Mouse (Mus musculus) 3T3-L1 (cell line): Measurements from ENCODE around the gene Lrg1.
"Not testable (repeated sequence)": the region's sequence is repeated elsewhere in the genome, so short reads cannot be mapped to it uniquely, and the experiment has no call there.

ENCODE experiments used
- DNase-seq: peaks from one replicate; pipeline ENCODE4 v3.0.0-alpha.2; 2015; ENCODE audit warnings: low read depth, low spot score

The Lrg1 gene

GRCm38 (mm10) chr17:56109219-56110051 is 12.4 kb downstream of the Lrg1 start, which contains the start of gene Plin4:
TSS of gene Plin4 (minus strand) at chr17:56109803.
- DNase-seq, result peak; percentile 94

DNA sequence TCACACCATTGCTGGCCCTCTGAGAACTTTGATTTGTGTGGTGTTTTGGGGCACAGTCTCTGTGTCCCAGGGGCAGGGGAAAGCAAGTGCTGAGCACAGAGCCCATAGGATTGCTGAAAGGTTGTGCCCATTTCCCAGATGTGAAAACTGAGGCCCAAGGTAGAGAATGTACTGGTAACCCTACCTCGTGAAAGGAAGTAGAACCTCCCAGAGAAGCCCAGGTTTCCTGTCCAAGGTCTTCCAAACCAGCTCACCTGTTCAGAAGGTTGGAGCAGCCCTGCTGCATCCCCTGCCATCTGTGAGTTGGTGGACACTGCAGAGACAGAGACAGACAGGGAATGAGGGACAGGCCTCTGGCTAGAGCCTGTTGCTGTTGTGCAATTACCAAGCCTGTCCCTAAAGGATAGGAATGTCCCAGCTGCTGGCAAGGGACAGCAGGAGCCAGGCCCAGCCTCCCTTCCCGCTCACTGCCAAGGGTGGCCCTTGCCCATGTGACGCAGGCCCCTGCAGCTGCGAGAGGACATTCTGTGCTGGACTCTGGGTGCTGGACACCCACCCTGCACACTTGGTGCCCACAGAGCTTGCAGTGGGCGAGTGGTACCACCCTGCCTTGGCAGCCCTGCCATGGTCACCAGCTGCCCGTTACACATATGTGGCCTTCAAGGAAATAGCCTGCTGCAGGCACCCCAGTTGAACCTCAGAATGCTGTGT is 13.3 kb downstream of the Lrg1 start:
- DNase-seq, result peak; percentile 33

- DNase-seq, result no peak
Observed at GRCm38 (mm10) chr17:56107736-56108135, 14.1 kb downstream of the Lrg1 start.

GRCm38 (mm10) chr17:56106981-56107380 is 14.8 kb downstream of the Lrg1 start:
- DNase-seq, result no peak

DNA sequence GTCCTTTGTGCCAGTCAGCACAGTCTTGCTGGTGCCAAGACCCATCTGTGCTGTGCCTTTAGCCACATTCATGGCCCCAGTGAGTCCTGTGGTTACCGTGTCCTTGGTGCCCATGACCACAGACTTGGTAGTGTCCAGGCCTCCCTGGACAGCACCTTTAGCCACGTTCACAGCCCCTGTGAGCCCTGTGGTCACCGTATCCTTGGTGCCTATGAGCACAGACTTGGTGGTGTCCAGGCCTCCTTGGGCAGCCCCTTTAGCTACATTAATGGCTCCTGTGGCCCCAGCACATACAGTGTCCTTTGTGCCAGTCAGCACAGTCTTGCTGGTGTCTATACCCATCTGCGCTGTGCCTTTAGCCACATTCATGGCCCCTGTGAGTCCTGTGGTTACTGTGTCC is 15.4 kb downstream of the Lrg1 start:
- DNase-seq, result not testable (repeated sequence)

DNA sequence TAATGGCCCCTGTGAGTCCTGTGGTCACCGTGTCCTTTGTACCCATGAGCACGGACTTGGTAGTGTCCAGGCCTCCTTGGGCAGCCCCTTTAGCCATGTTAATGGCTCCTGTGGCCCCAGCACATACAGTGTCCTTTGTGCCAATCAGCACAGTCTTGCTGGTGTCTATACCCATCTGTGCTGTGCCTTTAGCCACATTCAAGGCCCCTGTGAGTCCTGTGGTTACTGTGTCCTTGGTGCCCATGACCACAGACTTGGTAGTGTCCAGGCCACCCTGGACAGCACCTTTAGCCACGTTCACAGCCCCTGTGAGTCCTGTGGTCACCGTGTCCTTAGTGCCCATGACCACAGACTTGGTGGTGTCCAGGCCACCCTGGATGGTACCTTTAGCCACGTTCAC is 17.0 kb downstream of the Lrg1 start:
- not testable (repeated sequence) for DNase-seq

- DNase-seq, result peak; percentile 10
Observed at GRCm38 (mm10) chr17:56103465-56104285, 18.1 kb downstream of the Lrg1 start.

DNA sequence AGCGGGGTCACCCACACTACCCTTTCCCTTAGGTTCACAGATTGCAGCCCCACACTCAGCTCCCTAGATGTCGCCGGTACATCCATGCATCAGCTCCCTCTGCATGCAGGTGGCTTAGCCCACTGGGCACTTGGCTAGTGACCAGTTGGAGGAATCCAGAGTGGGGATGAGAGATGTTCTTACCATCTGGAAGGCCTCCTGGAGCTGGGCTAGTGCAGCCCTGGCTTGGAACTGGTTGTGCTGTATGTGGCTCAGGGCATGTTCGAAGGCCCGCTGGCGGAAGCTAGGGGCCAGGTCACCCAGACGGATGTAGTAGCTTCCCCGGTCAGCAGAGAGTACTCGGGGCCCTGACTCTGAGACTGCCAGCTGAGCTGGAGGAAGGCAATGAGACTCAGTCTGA is 18.9 kb downstream of the Lrg1 start:
- DNase-seq, result no peak

DNA sequence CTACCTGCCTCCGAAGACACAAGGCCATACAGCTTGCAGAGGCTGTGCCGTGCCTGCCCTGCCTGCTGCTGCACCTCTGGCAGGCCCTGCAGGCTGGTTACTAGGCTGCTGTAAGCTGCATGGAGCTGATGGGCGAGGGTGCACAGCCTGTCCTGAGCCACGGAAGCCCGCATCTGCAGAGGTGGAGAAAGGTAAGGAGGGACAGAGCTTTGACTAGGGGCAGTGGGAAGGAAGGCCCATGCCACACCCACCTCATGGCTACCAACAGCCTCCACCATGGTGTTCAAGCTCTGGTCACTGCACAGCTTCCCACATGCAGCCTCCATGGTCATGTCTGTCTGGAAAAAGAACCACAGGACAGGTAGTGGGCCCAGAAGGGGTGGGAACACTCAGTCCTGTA is 19.6 kb downstream of the Lrg1 start:
- no peak for DNase-seq

- DNase-seq, result no peak
Observed at GRCm38 (mm10) chr17:56100811-56101210, 21.0 kb downstream of the Lrg1 start.

- DNase-seq, result no peak
Observed at GRCm38 (mm10) chr17:56098711-56099572, 22.9 kb downstream of the Lrg1 start.

GRCm38 (mm10) chr17:56098180-56098579 is 23.6 kb downstream of the Lrg1 start:
- no peak for DNase-seq

DNA sequence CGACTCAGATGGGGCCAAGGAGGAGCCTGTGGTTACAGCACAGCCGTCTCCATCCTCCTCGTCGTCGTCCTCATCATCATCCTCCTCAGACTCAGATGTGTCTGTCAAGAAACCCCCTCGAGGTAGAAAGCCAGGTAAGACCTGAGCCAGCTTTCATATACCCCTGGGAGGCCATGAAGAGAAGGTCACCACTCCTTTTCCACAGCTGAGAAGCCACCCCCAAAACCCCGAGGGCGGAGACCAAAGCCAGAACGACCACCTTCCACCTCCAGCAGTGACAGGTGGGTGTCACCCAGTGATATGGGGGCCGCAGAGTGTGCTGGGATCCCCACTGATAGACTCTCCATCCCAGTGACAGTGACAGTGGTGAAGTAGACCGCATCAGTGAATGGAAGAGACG is 24.9 kb downstream of the Lrg1 start:
- DNase-seq, result no peak

GRCm38 (mm10) chr17:56092794-56093193 is 29.0 kb downstream of the Lrg1 start:
- DNase-seq, result peak; percentile 45

DNA sequence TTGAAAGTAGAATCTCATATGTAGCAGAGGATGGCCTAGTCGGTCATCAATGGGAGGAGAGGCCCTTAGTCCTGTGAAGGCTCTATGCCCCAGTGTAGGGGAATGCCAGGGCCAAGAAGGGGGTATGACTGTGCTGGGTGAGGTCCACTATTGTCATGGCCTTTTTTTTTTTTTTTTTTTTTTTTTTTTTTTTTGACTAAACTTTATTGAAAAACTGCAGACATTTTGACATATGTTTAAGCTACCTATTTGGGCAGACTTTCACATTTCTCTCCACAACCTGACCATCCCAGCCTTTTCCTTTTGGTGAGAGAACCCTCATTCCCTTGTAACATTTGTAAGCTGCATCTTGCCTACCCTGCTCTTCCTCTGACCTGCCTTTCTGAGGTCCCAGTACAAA is 29.5 kb downstream of the Lrg1 start:
- DNase-seq, result no peak

DNA sequence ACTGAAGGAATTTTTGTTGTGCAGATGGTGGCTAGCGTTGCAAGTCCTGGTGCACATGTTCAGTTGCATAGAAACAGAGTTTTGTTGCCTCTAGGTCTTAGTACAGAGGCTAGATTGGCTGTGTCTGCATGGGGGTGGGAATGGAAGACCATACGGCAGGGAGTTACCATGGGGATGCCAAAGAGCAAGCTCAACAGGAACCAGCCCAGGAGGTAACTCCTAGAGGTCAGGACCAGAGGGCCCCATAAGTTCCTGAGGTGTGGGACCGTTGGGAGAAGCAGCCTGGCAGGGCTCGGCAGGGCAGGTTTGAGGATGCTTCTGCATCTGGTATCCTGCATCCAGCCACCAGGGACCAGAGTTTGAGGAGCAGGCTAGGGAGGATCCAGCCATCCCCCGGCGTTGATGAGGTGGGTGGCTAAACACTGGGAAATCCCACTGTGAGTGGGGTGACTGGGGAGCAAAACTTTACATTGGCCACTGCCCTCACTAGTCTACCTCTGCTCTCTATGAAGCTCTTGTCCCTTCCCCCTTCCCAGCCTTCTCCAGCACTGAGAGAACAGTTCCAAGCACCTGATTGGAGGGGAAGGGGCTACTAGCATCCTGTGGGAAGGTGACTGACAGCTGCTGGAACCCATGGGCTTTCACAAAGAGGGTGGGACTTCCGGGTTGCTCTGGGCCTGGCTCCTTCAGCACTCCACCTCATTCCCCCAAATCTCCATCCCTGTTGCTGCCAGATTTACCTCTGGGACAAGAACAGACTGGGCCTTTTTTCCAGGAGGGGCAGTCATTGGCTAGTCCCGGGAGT is 40.8 kb downstream of the Lrg1 start:
- DNase-seq, result peak; percentile 97

DNA sequence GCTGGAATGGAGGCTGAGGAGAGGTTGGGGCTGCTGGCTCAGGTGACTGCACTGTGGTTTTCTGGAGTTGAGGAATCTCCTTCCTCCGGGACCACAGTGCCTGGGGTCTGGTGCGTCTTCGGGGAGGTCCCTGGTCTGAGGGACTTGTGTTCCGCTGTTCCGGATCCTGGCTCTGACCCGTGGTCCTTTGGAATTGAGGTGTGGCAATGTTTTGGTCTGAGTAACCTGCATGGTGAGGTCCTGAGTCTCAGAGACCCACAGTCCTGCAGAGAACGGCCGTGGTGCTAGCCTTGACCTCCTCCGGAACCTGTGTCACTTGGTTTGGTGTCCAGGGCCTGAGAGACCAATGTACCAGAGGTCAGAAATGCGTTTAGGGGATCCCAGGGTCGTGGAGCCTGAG is 41.9 kb downstream of the Lrg1 start:
- peak; percentile 30 for DNase-seq

DNA sequence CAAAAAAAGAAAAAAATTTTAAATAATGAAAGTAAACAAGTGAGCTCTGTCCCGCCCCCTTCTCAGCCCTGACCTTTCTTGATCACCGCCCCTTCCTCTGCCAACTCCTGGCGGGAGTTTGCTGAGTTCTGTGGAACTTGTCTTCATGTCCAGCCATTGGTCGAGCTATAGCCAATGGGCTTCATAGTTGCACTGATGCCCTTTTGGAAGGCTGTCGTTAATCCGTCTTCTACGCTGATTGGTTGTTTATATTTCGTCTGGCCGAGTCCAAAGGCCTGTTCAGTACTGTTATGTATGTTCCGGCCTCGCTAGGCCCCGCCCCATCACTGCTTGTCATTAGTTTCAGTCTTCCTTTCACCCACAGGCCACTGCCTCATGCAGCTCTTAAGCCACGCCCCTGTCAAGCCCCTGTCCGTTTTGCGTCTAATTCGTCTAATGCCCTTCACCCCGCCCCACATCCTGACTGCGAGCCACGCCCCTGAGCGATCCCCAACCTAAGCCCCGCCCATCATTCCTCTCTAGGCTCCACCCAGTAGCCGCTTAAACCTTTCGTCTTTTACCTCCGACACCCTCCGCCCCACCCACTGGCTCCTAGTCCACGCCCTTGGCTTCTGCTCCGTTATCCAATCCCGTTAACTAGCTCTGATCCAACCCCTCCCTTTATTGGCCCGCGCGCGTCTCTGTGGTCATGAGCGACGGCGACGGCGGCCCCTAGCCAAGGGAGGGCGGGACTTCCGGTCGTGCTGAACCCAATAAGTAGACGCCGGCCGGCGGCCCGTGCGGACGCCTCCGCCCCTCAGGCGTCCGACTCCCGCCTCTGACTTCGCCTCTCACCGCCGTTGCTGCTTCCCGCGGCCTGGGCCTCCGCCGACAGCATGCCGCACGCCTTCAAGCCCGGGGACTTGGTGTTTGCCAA is 42.7 kb downstream of the Lrg1 start, which contains the start of gene Hdgfl2:
Gene Hdgfl2, plus strand, starts transcription at position 755 of the 916 bp plus-strand sequence.
- peak; percentile 100 for DNase-seq

DNA sequence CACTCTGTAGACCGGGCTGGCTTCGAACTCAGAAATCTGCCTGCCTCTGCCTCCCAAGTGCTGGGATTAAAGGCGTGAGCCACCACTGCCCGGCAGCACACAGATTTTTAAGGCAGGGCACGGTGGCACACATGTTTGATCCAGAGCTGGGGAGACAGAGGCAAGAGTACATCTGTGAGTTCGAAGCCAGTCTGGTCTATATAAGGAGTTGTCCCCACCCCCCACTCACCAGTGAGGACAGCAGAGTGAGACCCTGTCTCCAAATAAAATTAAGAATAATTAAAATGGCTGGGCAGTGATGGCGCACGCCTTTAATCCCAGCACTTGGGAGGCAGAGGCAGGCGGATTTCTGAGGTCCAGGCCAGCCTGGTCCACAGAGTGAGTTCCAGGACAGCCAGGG is 43.4 kb downstream of the Lrg1 start:
- not testable (repeated sequence) for DNase-seq
